Mouse (Mus musculus): ENCODE results near the gene Hmox2. TPM values are rescaled to one million over a fixed set of nuclear protein-coding genes. Genes with fewer than 3 reads are reported as not detected.

The Hmox2 gene
- polyA plus RNA-seq (2012; rRNA removed; ENCODE audit: low replicate concordance), result 19.9 and 20.9 TPM in 2 replicates

DNA sequence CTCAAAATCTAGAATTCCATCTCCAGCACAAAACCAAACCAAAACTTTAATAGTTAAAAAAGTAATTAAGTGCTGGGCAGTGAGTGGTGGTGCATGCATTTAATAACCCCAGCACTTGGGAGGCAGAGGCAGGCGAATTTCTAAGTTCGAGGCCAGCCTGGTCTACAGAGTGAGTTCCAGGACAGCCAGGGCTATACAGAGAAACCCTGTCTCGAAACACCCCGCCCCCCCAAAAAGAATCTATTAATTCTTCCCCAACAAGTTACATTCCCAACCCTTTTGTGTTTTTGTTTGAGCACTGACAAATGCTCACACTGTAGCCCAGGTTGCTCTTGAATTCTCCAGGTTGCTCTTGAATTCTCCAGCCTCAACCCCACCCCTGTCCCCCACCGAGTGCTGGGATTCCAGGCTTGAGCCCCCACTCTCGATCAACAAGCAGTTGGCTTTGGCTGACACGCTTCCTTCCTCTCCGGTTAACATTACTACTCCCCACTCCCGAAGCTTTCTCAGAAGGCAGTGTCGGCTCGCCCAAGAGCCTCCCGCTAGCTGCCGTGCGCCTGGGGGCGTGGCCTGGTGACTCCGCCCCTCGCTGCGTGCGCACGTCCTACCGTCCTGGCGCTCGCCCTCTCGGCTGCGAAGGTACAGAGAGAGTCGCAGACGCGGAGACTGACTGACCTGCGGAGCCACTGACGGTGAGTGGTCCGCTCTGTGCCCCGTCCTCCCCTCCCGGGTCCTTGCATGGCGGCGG, at the start of gene Hmox2:
Gene Hmox2 (plus strand): TSS at position 582 of the 748 bp plus-strand sequence.

DNA sequence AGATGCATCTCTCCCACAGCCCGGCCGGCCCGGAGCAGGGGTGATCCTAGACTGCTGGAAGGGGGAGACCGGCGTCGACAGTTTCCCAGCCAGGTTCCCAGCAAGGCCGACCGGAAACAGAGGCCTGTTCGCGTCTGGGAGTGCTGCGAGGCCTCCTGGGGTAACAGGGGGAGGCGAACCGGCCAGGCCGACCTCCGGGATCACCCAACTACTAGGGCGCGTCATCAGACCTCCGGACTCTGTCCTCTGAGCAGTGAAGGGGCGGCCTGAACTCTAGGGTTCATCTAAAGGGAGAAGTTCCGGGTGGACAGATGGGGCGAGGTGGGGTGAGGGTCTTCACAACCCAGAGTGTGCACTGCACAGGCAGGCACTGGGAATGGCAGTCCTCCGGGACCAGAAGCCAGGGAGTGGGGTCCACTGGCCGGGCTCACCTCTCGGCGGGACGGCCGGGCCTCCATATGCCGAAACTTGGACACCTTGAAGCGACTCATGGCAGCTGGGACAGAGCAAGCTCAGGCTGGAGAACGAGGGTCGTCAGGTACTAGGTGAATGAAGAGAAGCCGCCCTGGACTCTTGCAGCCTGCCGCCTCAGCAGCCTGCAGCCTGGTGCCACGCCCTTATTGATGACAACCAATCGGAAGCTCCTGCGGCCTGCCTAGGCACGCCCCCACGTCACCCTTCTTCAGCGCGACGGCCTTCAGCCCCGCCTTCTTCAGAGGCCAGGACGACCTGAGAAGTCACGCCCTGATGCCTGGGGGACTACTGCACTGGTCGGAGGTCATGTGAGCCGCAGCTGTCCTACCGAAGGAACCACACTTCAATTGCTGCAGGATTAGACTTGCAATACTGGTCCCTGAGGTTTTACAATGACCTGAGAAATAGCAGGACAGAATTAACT, 46.8 kb upstream of the Hmox2 start, which contains the start of gene Coro7:
Gene Coro7 (minus strand): TSS at position 657 of the 898 bp plus-strand sequence.

DNA sequence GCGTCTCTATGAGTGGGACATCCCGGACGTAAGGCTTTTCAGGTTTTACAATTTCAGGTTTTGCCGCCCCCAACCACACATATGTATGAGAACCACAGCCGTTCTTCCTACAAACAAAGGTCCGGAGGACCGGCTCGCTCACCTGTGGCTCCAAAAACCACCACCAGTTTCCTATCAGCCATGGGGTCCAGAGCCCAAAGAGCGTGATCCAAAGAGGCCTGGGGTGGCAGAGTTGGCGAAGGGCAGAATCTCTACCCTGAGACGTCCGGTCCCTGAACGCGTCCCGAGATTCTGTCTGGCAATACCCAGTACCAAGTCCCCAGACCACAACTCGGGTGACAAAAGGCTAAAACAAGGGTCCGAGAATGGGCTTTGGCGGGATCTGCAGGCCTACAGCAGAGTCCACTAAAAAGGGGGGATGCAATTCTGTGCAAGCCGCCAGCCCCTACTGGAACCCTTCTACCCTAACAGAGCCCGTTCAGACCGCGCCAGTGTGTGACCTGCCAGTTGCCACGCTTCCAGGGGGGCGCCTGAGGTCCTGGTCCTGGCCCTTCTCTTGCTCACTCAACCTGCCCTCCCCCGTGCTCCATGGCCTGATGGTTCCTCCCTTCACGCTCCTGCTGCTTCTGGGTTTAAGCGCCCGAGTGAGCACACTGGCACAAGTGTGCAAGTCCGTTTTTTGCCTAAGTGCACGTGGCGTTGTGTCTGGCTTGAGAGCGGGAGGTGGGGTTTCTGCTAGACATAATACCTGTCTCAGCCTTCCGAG, 7.2 kb upstream of the Hmox2 start, which contains the start of gene Nmral1:
Gene Nmral1 (minus strand): TSS at position 604 of the 766 bp plus-strand sequence.

DNA sequence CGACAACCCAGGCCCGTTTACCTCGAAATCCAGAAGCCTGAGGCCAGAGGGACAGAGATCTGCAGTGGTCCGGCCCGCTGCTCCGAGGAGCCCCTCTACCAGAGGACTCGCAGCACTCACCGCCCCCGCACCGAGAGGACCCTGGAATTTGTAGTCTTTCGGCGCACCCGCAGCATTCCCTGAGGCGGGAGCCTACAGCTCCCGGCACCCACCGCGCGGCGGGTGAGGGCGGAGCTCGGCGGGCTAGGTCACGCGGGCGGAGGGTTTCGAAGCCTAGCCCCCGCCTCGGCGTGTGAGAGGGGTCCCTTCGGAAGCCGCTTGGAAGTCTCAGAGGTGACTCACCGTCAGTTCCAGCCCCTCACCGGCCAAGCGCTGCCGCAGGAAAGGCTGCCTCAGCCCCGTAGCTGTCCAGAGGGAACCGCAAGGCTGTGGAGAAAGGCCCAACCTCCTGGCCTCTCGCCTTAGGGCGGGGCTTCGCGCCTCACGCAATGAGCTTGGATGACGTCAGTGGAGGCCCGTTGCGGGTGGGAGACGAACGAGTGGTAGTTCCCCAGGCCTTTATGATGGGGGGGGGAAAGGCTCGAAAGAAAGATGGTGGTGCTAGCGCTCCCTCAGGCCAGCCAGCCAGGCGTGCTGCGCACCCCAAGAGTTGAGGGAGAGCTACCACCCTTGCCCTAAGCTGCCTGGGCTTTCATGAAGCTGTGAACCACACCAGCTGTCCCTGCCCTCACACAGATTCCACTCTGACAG, 63.8 kb downstream of the Hmox2 start, which contains the start of gene Cdip1:
Gene Cdip1 (minus strand): TSS at position 483 of the 750 bp plus-strand sequence.

Other genes with a start within 250 kb of the Hmox2 start
- gene Srl, start 184.5 kb upstream of the Hmox2 start, polyA plus RNA-seq (2012; rRNA removed; ENCODE audit: low replicate concordance), result 0.32 and 0.83 TPM in 2 replicates
- 6.4 and 7.5 TPM in 2 replicates for gene Tfap4, start 166.5 kb upstream of the Hmox2 start, polyA plus RNA-seq (2012; rRNA removed; ENCODE audit: low replicate concordance)
- 6.6 and 8.2 TPM in 2 replicates for gene Glis2, start 131.6 kb upstream of the Hmox2 start, polyA plus RNA-seq (2012; rRNA removed; ENCODE audit: low replicate concordance)
- gene Pam16, start 101.4 kb upstream of the Hmox2 start, polyA plus RNA-seq (2012; rRNA removed; ENCODE audit: low replicate concordance), result 8.4 and 11.4 TPM in 2 replicates
- 6.7 and 11.5 TPM in 2 replicates for gene Vasn, start 86.4 kb upstream of the Hmox2 start, polyA plus RNA-seq (2012; rRNA removed; ENCODE audit: low replicate concordance)
- gene Dnaja3, start 86.4 kb upstream of the Hmox2 start, polyA plus RNA-seq (2012; rRNA removed; ENCODE audit: low replicate concordance), result 11.5 and 14.3 TPM in 2 replicates
- 77.5 and 83.3 TPM in 2 replicates for gene Coro7, start 46.6 kb upstream of the Hmox2 start, polyA plus RNA-seq (2012; rRNA removed; ENCODE audit: low replicate concordance)
- gene Nmral1, start 7.0 kb upstream of the Hmox2 start, polyA plus RNA-seq (2012; rRNA removed; ENCODE audit: low replicate concordance), result 2.5 and 5.1 TPM in 2 replicates
- gene Cdip1, start 63.9 kb downstream of the Hmox2 start, polyA plus RNA-seq (2012; rRNA removed; ENCODE audit: low replicate concordance), result 138 and 207 TPM in 2 replicates
- gene 4930562C15Rik, start 109.1 kb downstream of the Hmox2 start, polyA plus RNA-seq (2012; rRNA removed; ENCODE audit: low replicate concordance), result not detected in 2 replicates
- gene Ubald1, start 154.0 kb downstream of the Hmox2 start, polyA plus RNA-seq (2012; rRNA removed; ENCODE audit: low replicate concordance), result 34.9 and 38.2 TPM in 2 replicates
- gene Mgrn1, start 159.9 kb downstream of the Hmox2 start, polyA plus RNA-seq (2012; rRNA removed; ENCODE audit: low replicate concordance), result 128 and 172 TPM in 2 replicates
- gene Nudt16l1, start 212.4 kb downstream of the Hmox2 start, polyA plus RNA-seq (2012; rRNA removed; ENCODE audit: low replicate concordance), result 37.5 and 39.6 TPM in 2 replicates
- 21.8 and 24.0 TPM in 2 replicates for gene Anks3, start 237.8 kb downstream of the Hmox2 start, polyA plus RNA-seq (2012; rRNA removed; ENCODE audit: low replicate concordance)

Data from duodenum, adult 2 months (tissue).